Comparison of ENCODE assay signal across 14 mouse cellular contexts in the genomic region with DNA sequence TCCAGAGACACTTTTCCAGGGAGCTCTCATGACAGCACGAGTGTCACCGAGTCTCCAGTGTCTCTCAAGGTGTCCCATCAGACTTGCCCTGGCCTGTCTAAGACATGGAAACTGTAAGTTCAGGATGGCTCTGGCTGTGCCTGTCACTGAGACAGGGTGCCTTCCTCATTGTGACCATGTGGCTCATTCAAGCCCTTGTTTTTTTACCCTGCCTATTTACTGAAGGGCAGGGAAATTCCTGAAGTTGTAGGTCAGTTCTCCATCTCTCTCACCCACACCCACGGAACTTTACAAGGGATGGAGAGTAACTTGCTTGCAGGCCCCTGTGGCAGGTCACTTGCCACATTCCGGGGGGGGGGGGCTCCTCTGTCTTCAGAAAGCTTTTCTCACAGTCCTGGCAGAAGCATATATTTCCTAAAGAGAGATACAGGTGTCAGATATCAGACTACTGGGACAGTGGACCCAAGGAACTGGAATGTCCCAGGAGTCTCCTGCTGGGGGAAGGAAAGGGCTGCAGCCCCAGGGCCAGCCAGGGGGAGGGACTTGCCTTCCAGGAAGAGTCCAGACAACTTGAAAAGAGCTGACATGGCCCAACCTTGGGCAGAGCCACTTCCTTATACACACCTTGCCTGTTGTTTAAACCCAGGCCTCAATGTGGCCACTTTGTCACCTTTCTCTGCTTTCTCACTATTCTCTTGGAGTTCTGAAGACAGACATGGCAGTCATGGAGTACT. TPM values are rescaled to one million over a fixed set of nuclear protein-coding genes. Genes with fewer than 3 reads are reported as not detected.
DNase-seq lines count a peak whose midpoint lies in the region; ATAC-seq and TF ChIP-seq lines count a peak whose summit lies in the region.
"Had no signal": no experiment of that assay in that cellular context is flagged by ENCODE, and none has a peak within 500 bp of the region (broad histone marks: within the 10 kb centered on the region; RNA-seq: fewer than 3 reads in every experiment).

No protein-coding gene starts in this region.

- no peaks in the 10 kb centered on the region for H3K27me3 ChIP-seq in lung, postnatal 0 days (replicated peaks; ENCODE audit: insufficient read depth, low read length)
- H3K27me3 ChIP-seq in forebrain, embryonic 16.5 days (replicated peaks; ENCODE audit: control insufficient read depth, insufficient read depth, low read length): no peaks in the 10 kb centered on the region
- H3K27me3 ChIP-seq: neural tube, embryonic 13.5 days had no signal

- H3K36me3 ChIP-seq in lung, postnatal 0 days (ENCODE audit: insufficient read depth, low read length): no peaks in the 10 kb centered on the region
- H3K36me3 ChIP-seq in forebrain, embryonic 16.5 days (ENCODE audit: control insufficient read depth, insufficient read depth): no peaks in the 10 kb centered on the region

- WGBS in lung, postnatal 0 days: 46% methylated on average over 4 of the region's 4 CpGs
- WGBS in forebrain, embryonic 16.5 days: 67% methylated on average over 4 of the region's 4 CpGs

- peak; percentile 65 for ATAC-seq in lung, postnatal 0 days
- ATAC-seq in forebrain, embryonic 16.5 days: no peak
- ATAC-seq: hindbrain, postnatal 0 days had no signal

- DNase-seq in gastrocnemius, adult 2 months: peak; percentile 52
- no peak for DNase-seq in gastrocnemius, postnatal 14 days
- peak; percentile 50 for DNase-seq in 3134 (ENCODE audit: extremely low read depth, insufficient read length, low spot score)
- peak; percentile 20 for DNase-seq in c-Kit-negative CD71-positive TER-119-positive erythroid progenitor cells, embryonic 14.5 days (ENCODE audit: low read depth, low spot score)
- DNase-seq in lung, postnatal 0 days (ENCODE audit: low spot score): peak; percentile 71
- DNase-seq in cerebellum, adult 18-20 months: no peak
- no peak for DNase-seq in left cerebral cortex, postnatal 36 days (ENCODE audit: low spot score in 2 of 2)
- DNase-seq: cerebellum, adult 8-10 months; layer of hippocampus, postnatal 36 days had no signal

- no peak overlapping the region for H3K4me3 ChIP-seq in gastrocnemius, adult 2 months
- no peak overlapping the region for H3K4me3 ChIP-seq in lung, postnatal 0 days (ENCODE audit: low read depth, low read length)
- H3K4me3 ChIP-seq in forebrain, embryonic 16.5 days (replicated peaks; ENCODE audit: low read length): no peak overlapping the region
- H3K4me3 ChIP-seq: neural tube, embryonic 13.5 days had no signal

- H3K9ac ChIP-seq in lung, postnatal 0 days (replicated peaks; ENCODE audit: low read depth): no peak overlapping the region
- H3K9ac ChIP-seq in forebrain, embryonic 16.5 days (replicated peaks; ENCODE audit: low read depth, low read length): no peak overlapping the region
- H3K9ac ChIP-seq: neural tube, embryonic 13.5 days had no signal

- TF ChIP-seq EP300 in lung, postnatal 0 days (IDR thresholded peaks at IDR 0.05): no peak

- TF ChIP-seq CTCF in gastrocnemius, adult 2 months (IDR thresholded peaks at IDR 0.05): 0 out of 2 replicates have a peak, but pooled peaks have one; percentile 11
- TF ChIP-seq CTCF in lung, postnatal 0 days (IDR thresholded peaks at IDR 0.05): no peak

- no peaks in the 10 kb centered on the region for H3K9me3 ChIP-seq in lung, postnatal 0 days (ENCODE audit: low read length)
- no peaks in the 10 kb centered on the region for H3K9me3 ChIP-seq in forebrain, embryonic 16.5 days (ENCODE audit: control insufficient read depth, low read length)
- H3K9me3 ChIP-seq: neural tube, embryonic 13.5 days had no signal

- H3K4me2 ChIP-seq in lung, postnatal 0 days (replicated peaks; ENCODE audit: low read depth, low read length): no peak overlapping the region
- H3K4me2 ChIP-seq in forebrain, embryonic 16.5 days (ENCODE audit: low read length): no peak overlapping the region
- H3K4me2 ChIP-seq: neural tube, embryonic 13.5 days had no signal

- H3K27ac ChIP-seq in gastrocnemius, adult 2 months: peak overlapping the region; percentile 77
- peak overlapping the region; percentile 72 for H3K27ac ChIP-seq in lung, postnatal 0 days (ENCODE audit: low read length)
- H3K27ac ChIP-seq in forebrain, embryonic 16.5 days (ENCODE audit: low read length): no peak overlapping the region
- H3K27ac ChIP-seq: hindbrain, postnatal 0 days; neural tube, embryonic 13.5 days had no signal

- intact Hi-C loops in gastrocnemius, adult 2 months (cut with DNase I): no loop called here
- intact Hi-C loops in gastrocnemius, postnatal 14 days (cut with DNase I; ENCODE audit: low total_unique reads): no loop called here
- intact Hi-C loops in left cerebral cortex, postnatal 36 days (cut with DNase I): no loop called here

- H3K4me1 ChIP-seq in lung, postnatal 0 days (ENCODE audit: insufficient read depth, low read depth, low read length): peaks cover 17% of the 10 kb centered on the region; the same call in 1 of the 2 replicates
- peaks cover 9% of the 10 kb centered on the region for H3K4me1 ChIP-seq in forebrain, embryonic 16.5 days (replicated peaks; ENCODE audit: control insufficient read depth, insufficient read depth, low read length)

RNA-seq across cellular contexts. Expression of gene Glipr2, which starts 7.9 kb away (rescaled TPM):
- 1 to 10 TPM; 1.8 to 4.0 TPM for total RNA-seq in gastrocnemius, adult 2 months (2021)
- total RNA-seq in gastrocnemius, postnatal 14 days (2021): 10 to 100 TPM in 1 of 2 experiments, 1 to 10 TPM in 1; 6.8 to 10.2 TPM
- polyA plus RNA-seq in lung, postnatal 0 days (2015; fragmentation: Nextera tagmentation; extraction: Ambion mirVana): 37.9 and 41.4 TPM in 2 replicates
- 27.2 and 28.8 TPM in 2 replicates for polyA plus RNA-seq in forebrain, embryonic 16.5 days (2015; fragmentation: Nextera tagmentation; extraction: Ambion mirVana)
- 1 to 10 TPM; 2.5 to 3.2 TPM for total RNA-seq in left cerebral cortex, postnatal 36 days (2021)

RNA-seq across cellular contexts. Expression of gene Ccin, which starts 18.2 kb away (rescaled TPM):
- total RNA-seq in gastrocnemius, adult 2 months (2021): not detected
- under 1 TPM in 1 of 2 experiments, not detected in 1; 0.14 TPM for total RNA-seq in gastrocnemius, postnatal 14 days (2021)
- not detected in 2 replicates for polyA plus RNA-seq in lung, postnatal 0 days (2015; fragmentation: Nextera tagmentation; extraction: Ambion mirVana)
- polyA plus RNA-seq in forebrain, embryonic 16.5 days (2015; fragmentation: Nextera tagmentation; extraction: Ambion mirVana): not detected in 2 replicates
- total RNA-seq in left cerebral cortex, postnatal 36 days (2021): not detected
- total RNA-seq: gastrocnemius, adult 8-10 months; hindbrain, postnatal 0 days; layer of hippocampus, postnatal 36 days had no signal
- polyA plus RNA-seq: embryonic facial prominence, embryonic 14.5 days; hindbrain, postnatal 0 days; neural tube, embryonic 13.5 days had no signal

RNA-seq across cellular contexts. Expression of gene Clta, which starts 39.1 kb away (rescaled TPM):
- 10 to 100 TPM; 44.5 to 61.3 TPM for total RNA-seq in gastrocnemius, adult 2 months (2021)
- 10 to 100 TPM; 65.7 to 75.0 TPM for total RNA-seq in gastrocnemius, postnatal 14 days (2021)
- polyA plus RNA-seq in lung, postnatal 0 days (2015; fragmentation: Nextera tagmentation; extraction: Ambion mirVana): 209 and 221 TPM in 2 replicates
- 296 and 297 TPM in 2 replicates for polyA plus RNA-seq in forebrain, embryonic 16.5 days (2015; fragmentation: Nextera tagmentation; extraction: Ambion mirVana)
- 100 to 1,000 TPM; 266 to 296 TPM for total RNA-seq in left cerebral cortex, postnatal 36 days (2021)

Comparison
In these comparisons a context has a peak if more than half of its experiments do, and no peak if none do; other contexts are left out.
1. DNase-seq: peak in gastrocnemius, adult 2 months (single experiment), 3134 (single experiment), c-Kit-negative CD71-positive TER-119-positive erythroid progenitor cells, embryonic 14.5 days (single experiment) and lung, postnatal 0 days (single experiment); none in gastrocnemius, postnatal 14 days (single experiment), cerebellum, adult 18-20 months (0 of 2) and left cerebral cortex, postnatal 36 days (0 of 2).